Mouse (Mus musculus): ENCODE results near the gene Cenph. TPM values are rescaled to one million over a fixed set of nuclear protein-coding genes. Genes with fewer than 3 reads are reported as not detected.

The Cenph gene
- polyA plus RNA-seq, 1 experiment from 2014 or later = 11.5 TPM

GRCm38 (mm10) chr13:100724051-100724754 is 51.5 kb downstream of the Cenph start:
- Histone ChIP-seq H3K4me1 (replicated peaks; ENCODE audit: control insufficient read depth, insufficient read depth) (0 out of 2 replicates have a peak, but pooled peaks cover 3% of the 10 kb centered on the region), H3K27ac (replicated peaks) (no peak overlapping the region), H3K36me3 (ENCODE audit: control insufficient read depth, insufficient read depth, low read length) (peaks cover 11% of the 10 kb centered on the region; the same call in 1 of the 2 replicates), H3K4me2 (replicated peaks; ENCODE audit: low read depth) (no peak overlapping the region), H3K9ac (ENCODE audit: low read length) (no peak overlapping the region), H3K4me3 (ENCODE audit: low read depth, low read length) (no peak overlapping the region), H3K27me3 (ENCODE audit: control insufficient read depth, insufficient read depth, low read length) (no peaks in the 10 kb centered on the region), H3K9me3 (ENCODE audit: control insufficient read depth, low read length) (no peaks in the 10 kb centered on the region)
- DNase-seq (ENCODE audit: low spot score) (no peak), ATAC-seq (ENCODE audit: low FRiP score, low TSS enrichment) (no peak)
- TF ChIP-seq EP300 (optimal IDR thresholded peaks at IDR 0.05) (no peak), CTCF (IDR thresholded peaks at IDR 0.05; ENCODE audit: low read depth) (no peak)
- whole genome bisulfite sequencing = 63% methylated on average over 7 of the region's 7 CpGs

GRCm38 (mm10) chr13:100721656-100722055 is 54.0 kb downstream of the Cenph start:
- WGBS = 90% methylated on average over 5 of the region's 5 CpGs

GRCm38 (mm10) chr13:100715467-100715866 is 60.2 kb downstream of the Cenph start:
- H3K36me3 ChIP-seq (ENCODE audit: control insufficient read depth, insufficient read depth, low read length) = peaks cover 17% of the 10 kb centered on the region
- H3K27me3 ChIP-seq (ENCODE audit: control insufficient read depth, insufficient read depth, low read length) = no peaks in the 10 kb centered on the region
- DNase-seq (ENCODE audit: low spot score) (no peak), ATAC-seq (ENCODE audit: low FRiP score, low TSS enrichment) (no peak)
- H3K27ac ChIP-seq (replicated peaks) = no peak overlapping the region
- H3K4me3 ChIP-seq (ENCODE audit: low read depth, low read length) = no peak overlapping the region
- 88% methylated on average over 6 of the region's 6 CpGs for WGBS
- TF ChIP-seq EP300 (optimal IDR thresholded peaks at IDR 0.05) (no peak), CTCF (IDR thresholded peaks at IDR 0.05; ENCODE audit: low read depth) (no peak)
- H3K9ac ChIP-seq (ENCODE audit: low read length) = no peak overlapping the region
- H3K4me1 ChIP-seq (replicated peaks; ENCODE audit: control insufficient read depth, insufficient read depth) = no peaks in the 10 kb centered on the region
- no peaks in the 10 kb centered on the region for H3K9me3 ChIP-seq (ENCODE audit: control insufficient read depth, low read length)
- H3K4me2 ChIP-seq (replicated peaks; ENCODE audit: low read depth) = no peak overlapping the region

More at GRCm38 (mm10) chr13:100721656-100722055, 54.0 kb downstream of the Cenph start:
- no peak overlapping the region for H3K4me2 ChIP-seq (replicated peaks; ENCODE audit: low read depth)
- TF ChIP-seq CTCF (IDR thresholded peaks at IDR 0.05; ENCODE audit: low read depth) = no peak
- no peak for TF ChIP-seq EP300 (optimal IDR thresholded peaks at IDR 0.05)
- no peak overlapping the region for H3K4me3 ChIP-seq (ENCODE audit: low read depth, low read length)
- H3K27ac ChIP-seq (replicated peaks) = no peak overlapping the region
- peaks cover 12% of the 10 kb centered on the region; the same call in 1 of the 2 replicates for H3K36me3 ChIP-seq (ENCODE audit: control insufficient read depth, insufficient read depth, low read length)
- DNase-seq (ENCODE audit: low spot score) = no peak
- H3K9ac ChIP-seq (ENCODE audit: low read length) = no peak overlapping the region
- H3K27me3 ChIP-seq (ENCODE audit: control insufficient read depth, insufficient read depth, low read length) = no peaks in the 10 kb centered on the region
- no peaks in the 10 kb centered on the region for H3K4me1 ChIP-seq (replicated peaks; ENCODE audit: control insufficient read depth, insufficient read depth)
- no peak for ATAC-seq (ENCODE audit: low FRiP score, low TSS enrichment)
- no peaks in the 10 kb centered on the region for H3K9me3 ChIP-seq (ENCODE audit: control insufficient read depth, low read length)

Other genes with a start within 250 kb of the Cenph start
- 65.7 and 66.0 TPM in 2 replicates for gene Ocln, start 223.2 kb downstream of the Cenph start, polyA plus RNA-seq (2015; fragmentation: Nextera tagmentation; extraction: Ambion mirVana)
- 11.3 and 11.5 TPM in 2 replicates for gene Marveld2, start 158.9 kb downstream of the Cenph start, polyA plus RNA-seq (2015; fragmentation: Nextera tagmentation; extraction: Ambion mirVana)
- gene Ak6, start 124.9 kb downstream of the Cenph start, polyA plus RNA-seq (2015; fragmentation: Nextera tagmentation; extraction: Ambion mirVana) = 163 and 164 TPM in 2 replicates
- 11.7 and 13.0 TPM in 2 replicates for gene Rad17, start 124.8 kb downstream of the Cenph start, polyA plus RNA-seq (2015; fragmentation: Nextera tagmentation; extraction: Ambion mirVana)
- 9.6 and 10.9 TPM in 2 replicates for gene Taf9, start 124.3 kb downstream of the Cenph start, polyA plus RNA-seq (2015; fragmentation: Nextera tagmentation; extraction: Ambion mirVana)
- gene Ccdc125, start 106.2 kb downstream of the Cenph start, polyA plus RNA-seq (2015; fragmentation: Nextera tagmentation; extraction: Ambion mirVana) = 4.9 and 5.1 TPM in 2 replicates
- gene Cdk7, start 45.0 kb downstream of the Cenph start, polyA plus RNA-seq (2015; fragmentation: Nextera tagmentation; extraction: Ambion mirVana) = 50.9 and 52.8 TPM in 2 replicates
- gene Mrps36, start 31.2 kb downstream of the Cenph start, polyA plus RNA-seq (2015; fragmentation: Nextera tagmentation; extraction: Ambion mirVana) = 147 and 162 TPM in 2 replicates
- gene Ccnb1, start 10.7 kb upstream of the Cenph start, polyA plus RNA-seq (2015; fragmentation: Nextera tagmentation; extraction: Ambion mirVana) = 34.5 and 47.0 TPM in 2 replicates
- gene Slc30a5, start 57.5 kb upstream of the Cenph start, polyA plus RNA-seq (2015; fragmentation: Nextera tagmentation; extraction: Ambion mirVana) = 37.0 and 38.3 TPM in 2 replicates